Mouse (Mus musculus): ENCODE measurements around the gene Ccdc124.

Ccdc124 gene

GRCm38 (mm10) chr8:70821992-70822391 is 51.7 kb downstream of the Ccdc124 start:
- DNase-seq (ENCODE audit: low spot score in 2 of 2) = no peak

GRCm38 (mm10) chr8:70821399-70821962 is 52.3 kb downstream of the Ccdc124 start:
- DNase-seq (ENCODE audit: low spot score in 2 of 2) = peak; percentile 48 to 53

- DNase-seq (ENCODE audit: low spot score in 2 of 2) = peak; percentile 73 to 77
Measured at GRCm38 (mm10) chr8:70820101-70820935, 53.4 kb downstream of the Ccdc124 start.
